Mouse (Mus musculus): ENCODE measurements around the gene Prss50. TPM values are rescaled to one million over a fixed set of nuclear protein-coding genes. Genes with fewer than 3 reads are reported as not detected.

Prss50 gene
- polyA plus RNA-seq, 1 experiment from 2014 or later, result 14.5 TPM

DNA sequence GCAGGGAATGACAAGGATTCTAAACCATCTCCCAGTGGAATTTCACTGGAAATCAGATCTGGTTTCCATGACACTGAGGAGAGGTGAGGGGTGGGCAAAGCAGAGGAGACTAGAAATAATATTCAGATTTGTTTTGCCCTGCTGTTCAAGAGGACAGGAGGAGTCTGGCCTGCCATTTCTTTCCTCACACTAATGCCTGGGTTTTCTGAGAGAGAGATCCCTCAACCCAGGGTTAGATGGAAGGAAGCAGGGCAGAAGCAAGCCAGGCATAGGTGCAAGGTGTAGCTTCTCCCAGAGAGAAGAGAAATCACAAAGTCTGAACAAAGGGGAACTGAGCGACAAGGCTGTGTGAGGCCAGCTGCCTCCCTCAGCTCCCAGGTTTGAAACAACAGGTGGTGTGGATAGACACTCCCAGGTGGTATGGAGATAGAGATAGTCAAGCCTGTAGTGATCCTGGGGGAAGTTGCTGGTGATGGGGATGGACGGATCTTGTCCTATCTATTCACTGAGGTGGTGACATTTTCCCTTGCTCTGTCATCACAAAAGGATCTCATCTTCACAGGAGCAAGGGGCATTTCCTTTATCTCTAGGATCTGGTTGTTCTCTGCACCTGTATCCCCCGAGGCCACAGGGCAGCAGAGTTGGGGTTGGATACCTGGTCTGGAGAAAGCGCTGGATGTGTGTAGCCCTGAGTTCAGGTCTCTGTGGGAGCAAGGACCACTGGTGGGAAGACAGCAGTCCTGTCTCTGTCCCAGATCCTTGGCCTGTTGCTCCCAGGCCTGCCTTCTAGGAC is 50.3 kb downstream of the Prss50 start:
- Histone ChIP-seq H3K4me2 (no peak overlapping the region), H3K9ac (no peak overlapping the region), H3K9me3 (replicated peaks) (no peaks in the 10 kb centered on the region), H3K4me1 (replicated peaks) (no peaks in the 10 kb centered on the region), H3K27ac (replicated peaks) (no peak overlapping the region), H3K27me3 (no peaks in the 10 kb centered on the region), H3K36me3 (replicated peaks) (no peaks in the 10 kb centered on the region), H3K4me3 (replicated peaks) (no peak overlapping the region)
- ATAC-seq (ENCODE audit: insufficient read depth), result no peak
- WGBS (ENCODE audit: insufficient replicate concordance), result 57% methylated on average over 4 of the region's 4 CpGs

DNA sequence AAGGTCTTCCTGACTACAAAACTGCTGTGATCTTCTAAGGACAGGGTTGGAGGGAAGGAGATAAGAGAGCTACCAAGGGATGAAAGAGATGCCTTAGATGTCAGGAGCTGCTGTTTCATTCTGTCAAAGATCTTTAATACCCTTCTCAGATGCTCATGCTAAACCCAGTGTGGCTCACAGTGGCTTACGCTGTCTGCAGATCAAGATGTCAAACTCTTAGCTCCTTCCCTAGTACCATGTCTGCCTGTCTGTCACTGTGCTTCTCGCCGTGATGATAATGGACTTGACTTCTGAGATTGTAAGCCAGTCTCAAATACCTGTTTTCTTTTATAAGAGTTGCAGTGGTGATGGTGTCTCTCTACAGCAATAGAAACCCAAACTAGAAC is 50.9 kb downstream of the Prss50 start:
- Histone ChIP-seq H3K4me3 (replicated peaks) (no peak overlapping the region), H3K9ac (no peak overlapping the region), H3K27ac (replicated peaks) (no peak overlapping the region), H3K9me3 (replicated peaks) (no peaks in the 10 kb centered on the region), H3K27me3 (no peaks in the 10 kb centered on the region), H3K4me2 (no peak overlapping the region), H3K36me3 (replicated peaks) (no peaks in the 10 kb centered on the region), H3K4me1 (replicated peaks) (no peaks in the 10 kb centered on the region)
- 86% methylated on average over 3 of the region's 3 CpGs for WGBS (ENCODE audit: insufficient replicate concordance)
- ATAC-seq (ENCODE audit: insufficient read depth), result no peak

DNA sequence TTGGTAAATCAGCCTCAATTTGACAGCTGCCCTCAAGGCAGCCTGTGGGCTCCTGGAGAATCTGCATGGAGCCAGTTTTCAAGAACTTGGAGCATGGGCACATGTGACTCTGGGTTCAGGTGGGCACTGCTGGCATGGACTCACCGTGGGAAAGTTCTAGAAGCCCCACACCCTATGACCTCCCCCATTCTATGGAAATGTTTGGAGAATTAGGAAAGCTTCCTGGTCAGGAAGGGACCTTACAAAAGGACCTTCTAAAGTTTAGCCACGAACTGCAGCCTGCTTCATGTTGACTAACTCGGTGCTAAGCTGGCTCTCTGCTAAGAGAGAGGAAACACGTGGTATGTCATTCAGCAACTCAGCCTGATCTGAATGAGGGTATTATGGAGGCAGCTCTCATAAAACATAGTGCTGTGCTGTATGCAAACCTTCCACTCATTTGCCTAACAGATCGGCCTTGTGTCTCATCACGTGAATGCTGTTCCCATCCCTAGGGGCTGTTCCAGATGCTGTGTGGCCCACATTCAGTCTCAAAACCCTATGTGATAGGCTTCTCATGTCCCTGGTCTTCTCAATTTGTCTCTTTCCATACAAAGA is 51.7 kb downstream of the Prss50 start:
- Histone ChIP-seq H3K27me3 (no peaks in the 10 kb centered on the region), H3K36me3 (replicated peaks) (no peaks in the 10 kb centered on the region), H3K27ac (replicated peaks) (no peak overlapping the region), H3K4me1 (replicated peaks) (no peaks in the 10 kb centered on the region), H3K9me3 (replicated peaks) (no peaks in the 10 kb centered on the region), H3K4me2 (no peak overlapping the region), H3K9ac (no peak overlapping the region), H3K4me3 (replicated peaks) (no peak overlapping the region)
- ATAC-seq (ENCODE audit: insufficient read depth), result no peak
- WGBS (ENCODE audit: insufficient replicate concordance), result 44% methylated on average over 6 of the region's 6 CpGs

Other genes starting within 250 kb of the Prss50 start
- gene Nradd, start 233.5 kb upstream of the Prss50 start, polyA plus RNA-seq (2015; fragmentation: Nextera tagmentation; extraction: Ambion mirVana), result 1.6 and 2.5 TPM in 2 replicates
- 1.8 and 2.4 TPM in 2 replicates for gene Nbeal2, start 203.8 kb upstream of the Prss50 start, polyA plus RNA-seq (2015; fragmentation: Nextera tagmentation; extraction: Ambion mirVana)
- gene Ccdc12, start 201.5 kb upstream of the Prss50 start, polyA plus RNA-seq (2015; fragmentation: Nextera tagmentation; extraction: Ambion mirVana), result 60.9 and 64.9 TPM in 2 replicates
- 2.8 and 3.0 TPM in 2 replicates for gene Myl3, start 116.1 kb upstream of the Prss50 start, polyA plus RNA-seq (2015; fragmentation: Nextera tagmentation; extraction: Ambion mirVana)
- 3.0 and 3.6 TPM in 2 replicates for gene Pth1r, start 110.8 kb upstream of the Prss50 start, polyA plus RNA-seq (2015; fragmentation: Nextera tagmentation; extraction: Ambion mirVana)
- not detected in 2 replicates for gene Prss42, start 59.8 kb upstream of the Prss50 start, polyA plus RNA-seq (2015; fragmentation: Nextera tagmentation; extraction: Ambion mirVana)
- gene Prss44, start 44.0 kb upstream of the Prss50 start, polyA plus RNA-seq (2015; fragmentation: Nextera tagmentation; extraction: Ambion mirVana), result not detected in 2 replicates
- gene Prss43, start 31.3 kb upstream of the Prss50 start, polyA plus RNA-seq (2015; fragmentation: Nextera tagmentation; extraction: Ambion mirVana), result not detected in 2 replicates
- gene Prss45, start 23.4 kb upstream of the Prss50 start, polyA plus RNA-seq (2015; fragmentation: Nextera tagmentation; extraction: Ambion mirVana), result not detected in 2 replicates
- gene Prss46, start 13.5 kb upstream of the Prss50 start, polyA plus RNA-seq (2015; fragmentation: Nextera tagmentation; extraction: Ambion mirVana), result not detected in 2 replicates
- gene Als2cl, start 21.9 kb downstream of the Prss50 start, polyA plus RNA-seq (2015; fragmentation: Nextera tagmentation; extraction: Ambion mirVana), result 1.7 and 2.6 TPM in 2 replicates
- 1.8 and 2.5 TPM in 2 replicates for gene Tmie, start 22.1 kb downstream of the Prss50 start, polyA plus RNA-seq (2015; fragmentation: Nextera tagmentation; extraction: Ambion mirVana)
- gene Fam240a, start 58.9 kb downstream of the Prss50 start, polyA plus RNA-seq (2015; fragmentation: Nextera tagmentation; extraction: Ambion mirVana), result not detected in 2 replicates
- gene Tdgf1, start 88.2 kb downstream of the Prss50 start, polyA plus RNA-seq (2015; fragmentation: Nextera tagmentation; extraction: Ambion mirVana), result not detected in 2 replicates
- 0.07 and 0.25 TPM in 2 replicates for gene Lrrc2, start 93.6 kb downstream of the Prss50 start, polyA plus RNA-seq (2015; fragmentation: Nextera tagmentation; extraction: Ambion mirVana)
- 13.2 and 13.6 TPM in 2 replicates for gene Rtp3, start 132.6 kb downstream of the Prss50 start, polyA plus RNA-seq (2015; fragmentation: Nextera tagmentation; extraction: Ambion mirVana)
- gene Ltf, start 161.3 kb downstream of the Prss50 start, polyA plus RNA-seq (2015; fragmentation: Nextera tagmentation; extraction: Ambion mirVana), result 139 and 168 TPM in 2 replicates
- gene Ccrl2, start 199.6 kb downstream of the Prss50 start, polyA plus RNA-seq (2015; fragmentation: Nextera tagmentation; extraction: Ambion mirVana), result 15.1 and 15.7 TPM in 2 replicates